Mouse (Mus musculus): Measurements from ENCODE around the gene Stum.

GRCm38 (mm10) chr1:180499766-180500165, 16.5 kb upstream of the Stum start:
- no peak for TF ChIP-seq CTCF (conservative IDR thresholded peaks at IDR 0.05; ENCODE audit: insufficient read depth, insufficient read length, low read depth, low read length)
- TF ChIP-seq POLR2A (IDR thresholded peaks at IDR 0.05; ENCODE audit: low read depth, low read length): no peak

Data from kidney, adult 2 months (tissue).